Mouse (Mus musculus) midbrain, embryonic 14.5 days (tissue): ENCODE results near the gene Gm20388. TPM values are rescaled to one million over a fixed set of nuclear protein-coding genes. Genes with fewer than 3 reads are reported as not detected.

Experiments used
- ATAC-seq: fragments of 200-750 bp; cut with Nextera tagmentation; 2 replicates; pipeline ENCODE4 v1.8.0; 2017; ENCODE audit warnings: moderate number of reproducible peaks, moderate library complexity; ENCODE audit not compliant: low FRiP score, low TSS enrichment
- DNase-seq: peaks from one replicate; pipeline ENCODE4 v3.0.0-alpha.2; 2015
- H3K27ac ChIP-seq: fragments of 300-500 bp; sonication (generic); replicated peaks from 2 replicates; pipeline ENCODE4 v1.5.1; 2014; ENCODE audit warnings: mild to moderate bottlenecking, low read depth, low read length, moderate library complexity
- H3K27me3 ChIP-seq: fragments of 300-500 bp; sonication (generic); 2 replicates; pipeline ENCODE4 v1.6.1; 2014; ENCODE audit warnings: low read length, control low read depth, mixed read lengths; ENCODE audit not compliant: control insufficient read depth, insufficient read depth
- H3K36me3 ChIP-seq: fragments of 300-500 bp; sonication (generic); 2 replicates; pipeline ENCODE4 v1.6.1; 2014; ENCODE audit warnings: low read length, control low read depth; ENCODE audit not compliant: control insufficient read depth, insufficient read depth
- H3K4me1 ChIP-seq: fragments of 300-500 bp; sonication (generic); 2 replicates; pipeline ENCODE4 v1.6.1; 2014; ENCODE audit warnings: mild to moderate bottlenecking, antibody characterized with exemption, low read length, control low read depth; ENCODE audit not compliant: control insufficient read depth, insufficient read depth
- H3K4me2 ChIP-seq: fragments of 300-500 bp; sonication (generic); 2 replicates; pipeline ENCODE4 v1.6.1; 2014; ENCODE audit warnings: mild to moderate bottlenecking, low read length, moderate library complexity
- H3K4me3 ChIP-seq: fragments of 300-500 bp; sonication (generic); replicated peaks from 2 replicates; pipeline ENCODE4 v1.5.1; 2014; ENCODE audit warnings: low read depth, low read length
- H3K9ac ChIP-seq: fragments of 300-500 bp; sonication (generic); replicated peaks from 2 replicates; pipeline ENCODE4 v1.6.1; 2014; ENCODE audit warnings: mild to moderate bottlenecking, low read length, moderate library complexity
- H3K9me3 ChIP-seq: fragments of 300-500 bp; sonication (generic); 2 replicates; pipeline ENCODE4 v1.6.1; 2016; ENCODE audit warnings: low read length, control low read depth, mixed read lengths; ENCODE audit not compliant: control insufficient read depth
- WGBS: fragments of 180-500 bp; shearing (Covaris S2); extraction: QIAGEN DNeasy Blood & Tissue Kit; methylation state at CpG from one replicate; pipeline ENCODE4 v1.1.7; 2014; 5-methylcytosine and 5-hydroxymethylcytosine counted together
- polyA plus RNA-seq: library from polyadenylated mRNA; unstranded; fragments of >200 nt; fragmentation: Nextera tagmentation; extraction: Ambion mirVana; gene quantifications from 2 replicates; pipeline ENCODE4 v1.2.1, GENCODE M21; 2014

Gene Gm20388
- polyA plus RNA-seq, 1 experiment from 2014 or later: 4.1 TPM

DNA sequence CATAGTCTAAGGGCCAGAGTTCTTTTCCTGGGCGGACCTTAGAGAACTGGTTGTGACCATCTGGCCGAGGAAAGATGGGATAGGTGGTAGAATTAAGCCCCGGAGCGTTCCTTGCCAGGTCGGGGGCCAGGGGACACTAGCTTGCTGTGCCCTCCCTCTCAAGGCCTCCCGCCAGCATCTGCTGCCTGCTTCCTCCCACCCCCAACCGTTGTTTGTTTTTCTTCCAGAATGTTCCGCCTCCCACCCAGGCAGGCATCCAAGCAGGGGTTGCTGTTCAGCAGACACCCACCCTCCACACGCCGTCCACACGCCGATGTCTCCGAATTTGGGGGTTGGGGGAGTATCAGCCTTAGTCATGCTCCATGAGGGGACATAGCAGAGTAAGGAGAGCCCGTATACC, 367.4 kb downstream of the Gm20388 start:
- Histone ChIP-seq H3K36me3 (no peaks in the 10 kb centered on the region), H3K4me2 (no peak overlapping the region), H3K9me3 (no peaks in the 10 kb centered on the region), H3K27ac (no peak overlapping the region), H3K9ac (no peak overlapping the region), H3K4me1 (peaks cover 29% of the 10 kb centered on the region), H3K27me3 (no peaks in the 10 kb centered on the region; the same call in 1 of the 2 replicates), H3K4me3 (no peak overlapping the region)
- WGBS: 85% methylated on average over 14 of the region's 14 CpGs
- no peak for DNase-seq
- no peak for ATAC-seq

DNA sequence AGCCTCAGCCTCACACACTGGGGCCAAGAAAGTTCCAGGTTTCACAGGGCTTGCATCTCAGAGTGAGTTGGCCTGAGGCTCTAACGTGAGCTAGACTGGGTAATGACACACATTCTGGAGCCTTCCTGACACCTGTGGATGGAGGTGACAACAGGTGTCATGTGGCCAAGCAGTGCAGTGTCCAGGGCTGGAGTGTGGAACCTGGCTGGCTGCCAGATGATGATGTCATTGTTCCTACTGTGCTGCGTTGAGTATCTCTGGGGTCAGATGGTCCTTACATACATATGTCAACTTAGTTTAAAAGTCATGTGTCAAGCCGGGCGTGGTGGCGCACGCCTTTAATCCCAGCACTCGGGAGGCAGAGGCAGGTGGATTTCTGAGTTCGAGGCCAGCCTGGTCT, 368.8 kb downstream of the Gm20388 start:
- no peak overlapping the region for H3K4me3 ChIP-seq
- no peak for ATAC-seq

GRCm38 (mm10) chr8:120281487-120281886, 370.8 kb downstream of the Gm20388 start:
- no peaks in the 10 kb centered on the region for H3K9me3 ChIP-seq
- no peak overlapping the region for H3K9ac ChIP-seq
- no peak overlapping the region for H3K4me3 ChIP-seq
- peak; percentile 94 for DNase-seq
- ATAC-seq: no peak
- H3K36me3 ChIP-seq: no peaks in the 10 kb centered on the region
- H3K4me2 ChIP-seq: no peak overlapping the region
- H3K27me3 ChIP-seq: no peaks in the 10 kb centered on the region; the same call in 1 of the 2 replicates
- peaks cover 49% of the 10 kb centered on the region for H3K4me1 ChIP-seq
- H3K27ac ChIP-seq: no peak overlapping the region
- WGBS: 18% methylated on average over 4 of the region's 4 CpGs

More for the DNA sequence above, 368.8 kb downstream of the Gm20388 start:
- peaks cover 43% of the 10 kb centered on the region for H3K4me1 ChIP-seq
- H3K4me2 ChIP-seq: no peak overlapping the region
- H3K36me3 ChIP-seq: no peaks in the 10 kb centered on the region
- no peak overlapping the region for H3K9ac ChIP-seq
- H3K9me3 ChIP-seq: no peaks in the 10 kb centered on the region
- H3K27me3 ChIP-seq: no peaks in the 10 kb centered on the region; the same call in 1 of the 2 replicates
- DNase-seq: no peak
- WGBS: 84% methylated on average over 7 of the region's 8 CpGs
- H3K27ac ChIP-seq: no peak overlapping the region

DNA sequence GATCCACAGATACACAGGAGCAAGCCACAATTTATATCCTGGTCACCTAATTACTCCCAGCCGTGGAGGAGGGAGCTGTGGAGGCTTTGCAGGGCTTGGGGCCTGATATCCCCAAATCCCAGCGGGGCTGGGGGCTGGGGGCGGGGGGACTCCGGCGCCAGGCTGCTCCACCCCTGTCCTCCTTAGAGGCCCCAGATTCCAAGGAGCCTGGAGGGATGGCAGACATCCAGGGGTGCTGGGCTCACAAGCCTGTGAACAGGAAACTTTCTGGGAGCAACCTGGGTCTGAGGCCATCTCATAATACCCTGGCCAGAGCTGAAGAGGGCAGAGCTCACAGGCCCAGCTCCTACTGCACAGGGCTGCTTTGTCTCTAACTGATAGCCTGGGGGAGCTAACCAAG, 371.8 kb downstream of the Gm20388 start:
- DNase-seq (no peak), ATAC-seq (no peak)
- H3K9me3 ChIP-seq: no peaks in the 10 kb centered on the region
- no peak overlapping the region for H3K9ac ChIP-seq
- H3K4me3 ChIP-seq: no peak overlapping the region
- 0 out of 2 replicates have a peak overlapping the region, but pooled peaks have one; percentile 32 for H3K27ac ChIP-seq
- no peak overlapping the region for H3K4me2 ChIP-seq
- no peaks in the 10 kb centered on the region; the same call in 1 of the 2 replicates for H3K27me3 ChIP-seq
- WGBS: 45% methylated on average over 5 of the region's 5 CpGs
- peaks cover 39% of the 10 kb centered on the region for H3K4me1 ChIP-seq
- H3K36me3 ChIP-seq: no peaks in the 10 kb centered on the region

GRCm38 (mm10) chr8:120284265-120284664, 373.6 kb downstream of the Gm20388 start:
- Histone ChIP-seq H3K27ac (peak overlapping the region; percentile 67), H3K9ac (no peak overlapping the region; the same call in 1 of the 2 replicates), H3K4me1 (peaks cover 52% of the 10 kb centered on the region), H3K9me3 (no peaks in the 10 kb centered on the region), H3K27me3 (no peaks in the 10 kb centered on the region), H3K36me3 (no peaks in the 10 kb centered on the region), H3K4me2 (no peak overlapping the region), H3K4me3 (no peak overlapping the region)
- WGBS: 23% methylated on average over 9 of the region's 9 CpGs
- DNase-seq (no peak), ATAC-seq (no peak)

GRCm38 (mm10) chr8:120285033-120285432, 374.4 kb downstream of the Gm20388 start:
- H3K4me2 ChIP-seq: no peak overlapping the region
- H3K36me3 ChIP-seq: no peaks in the 10 kb centered on the region
- H3K9ac ChIP-seq: peak overlapping the region; percentile 26; the same call in 1 of the 2 replicates
- 40% methylated on average over 3 of the region's 3 CpGs for WGBS
- no peak for ATAC-seq
- H3K4me3 ChIP-seq: no peak overlapping the region
- no peaks in the 10 kb centered on the region for H3K9me3 ChIP-seq
- H3K4me1 ChIP-seq: peaks cover 59% of the 10 kb centered on the region
- DNase-seq: no peak
- H3K27me3 ChIP-seq: no peaks in the 10 kb centered on the region
- H3K27ac ChIP-seq: peak overlapping the region; percentile 67

GRCm38 (mm10) chr8:120285878-120286277, 375.2 kb downstream of the Gm20388 start:
- no peaks in the 10 kb centered on the region for H3K9me3 ChIP-seq
- H3K4me3 ChIP-seq: no peak overlapping the region
- WGBS: 63% methylated on average over 9 of the region's 9 CpGs
- no peak overlapping the region; the same call in 1 of the 2 replicates for H3K27ac ChIP-seq
- H3K4me1 ChIP-seq: peaks cover 66% of the 10 kb centered on the region
- no peaks in the 10 kb centered on the region for H3K36me3 ChIP-seq
- no peaks in the 10 kb centered on the region for H3K27me3 ChIP-seq
- H3K4me2 ChIP-seq: no peak overlapping the region
- ATAC-seq: no peak
- DNase-seq: no peak
- H3K9ac ChIP-seq: no peak overlapping the region

DNA sequence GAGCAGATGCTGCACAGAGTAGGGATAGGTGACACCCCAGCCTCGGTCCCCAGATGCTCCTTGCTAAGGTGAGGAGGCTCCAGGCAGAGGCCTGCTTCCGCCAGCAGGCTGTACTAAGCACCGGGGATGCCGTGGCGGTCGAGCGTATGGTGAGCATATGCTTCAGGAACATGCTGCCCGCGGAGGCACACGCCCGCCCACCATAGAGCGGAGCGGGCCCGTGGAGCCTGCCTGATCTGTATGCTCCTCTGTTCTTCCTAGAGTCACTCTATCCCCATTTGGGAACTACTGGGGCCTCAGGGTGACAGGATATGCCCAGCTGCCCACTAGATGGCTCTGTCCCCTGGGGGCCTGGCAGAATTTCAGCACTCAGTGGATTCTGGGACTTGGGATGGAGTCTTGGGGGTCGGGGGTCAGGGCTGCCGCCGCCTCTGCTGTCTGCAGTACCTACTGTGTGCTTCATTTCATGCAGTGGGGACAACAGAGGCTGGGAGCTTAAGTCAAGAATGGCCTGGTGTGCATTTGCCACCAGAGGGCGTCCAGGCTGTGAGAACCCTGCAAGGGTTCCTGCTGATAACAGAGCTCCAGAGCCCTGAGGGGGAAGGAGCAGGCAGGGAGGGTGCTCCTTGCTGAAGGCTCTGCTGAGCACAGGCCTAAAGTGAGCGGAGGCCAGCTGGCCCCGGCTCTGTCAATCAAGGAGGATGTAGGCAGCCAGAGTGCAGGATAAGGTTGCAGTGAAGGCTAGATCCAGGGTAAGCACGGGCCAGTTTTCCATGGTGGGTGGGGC, 377.7 kb downstream of the Gm20388 start:
- peak; percentile 22; the same call in 1 of the 2 replicates for ATAC-seq
- H3K27ac ChIP-seq: 0 out of 2 replicates have a peak overlapping the region, but pooled peaks have one; percentile 4
- no peak overlapping the region for H3K9ac ChIP-seq
- H3K4me2 ChIP-seq: no peak overlapping the region; the same call in 1 of the 2 replicates
- peak; percentile 88 for DNase-seq
- H3K36me3 ChIP-seq: no peaks in the 10 kb centered on the region
- no peaks in the 10 kb centered on the region for H3K27me3 ChIP-seq
- H3K9me3 ChIP-seq: no peaks in the 10 kb centered on the region
- peaks cover 75% of the 10 kb centered on the region for H3K4me1 ChIP-seq
- H3K4me3 ChIP-seq: no peak overlapping the region
- WGBS: 39% methylated on average over 21 of the region's 21 CpGs

DNA sequence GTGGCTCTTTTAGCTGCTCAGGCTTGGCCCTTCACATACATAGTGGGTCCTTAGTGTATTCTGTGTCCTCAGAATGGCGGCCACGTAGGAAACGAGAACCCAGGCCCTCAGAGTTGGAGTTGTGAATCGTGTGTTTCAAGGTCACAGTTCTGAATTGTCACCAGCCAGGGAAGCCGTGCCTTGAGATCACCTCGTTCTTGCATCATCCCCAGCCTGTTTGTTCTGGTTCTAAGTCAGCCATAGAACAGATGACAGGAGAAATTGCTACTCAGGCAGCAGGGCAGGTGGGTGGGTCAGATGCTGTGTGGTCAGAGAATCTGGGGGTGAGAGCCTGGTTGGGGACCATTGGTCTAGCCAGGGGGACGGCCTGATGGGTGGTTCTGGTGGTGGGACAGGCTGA, 378.6 kb downstream of the Gm20388 start:
- Histone ChIP-seq H3K4me2 (no peak overlapping the region), H3K27ac (no peak overlapping the region), H3K27me3 (no peaks in the 10 kb centered on the region), H3K36me3 (no peaks in the 10 kb centered on the region), H3K9me3 (no peaks in the 10 kb centered on the region), H3K9ac (no peak overlapping the region), H3K4me3 (no peak overlapping the region), H3K4me1 (peaks cover 75% of the 10 kb centered on the region)
- no peak for DNase-seq
- 84% methylated on average over 7 of the region's 7 CpGs for WGBS
- ATAC-seq: no peak
